Mouse (Mus musculus): ENCODE results near the gene Gtf3a.
A peak's percentile ranks its signal among the peaks of the same experiment; 100 is the strongest.

Gene Gtf3a

GRCm38 (mm10) chr5:146981376-146981775, 32.9 kb downstream of the Gtf3a start:
- no peak for DNase-seq (ENCODE audit: low read depth, low spot score)

GRCm38 (mm10) chr5:146983216-146983615, 34.8 kb downstream of the Gtf3a start:
- DNase-seq (ENCODE audit: low read depth, low spot score) = peak; percentile 60

GRCm38 (mm10) chr5:146985725-146986433, 37.4 kb downstream of the Gtf3a start:
- DNase-seq (ENCODE audit: low read depth, low spot score) = no peak

GRCm38 (mm10) chr5:146987588-146987987, 39.1 kb downstream of the Gtf3a start:
- no peak for DNase-seq (ENCODE audit: low read depth, low spot score)

- DNase-seq (ENCODE audit: low read depth, low spot score) = no peak
These were observed 40.6 kb downstream of the Gtf3a start for GRCm38 (mm10) chr5:146989051-146989450.

- no peak for DNase-seq (ENCODE audit: low read depth, low spot score)
These were observed 45.1 kb downstream of the Gtf3a start for GRCm38 (mm10) chr5:146993509-146993908.

GRCm38 (mm10) chr5:146994973-146995372, 46.5 kb downstream of the Gtf3a start:
- no peak for DNase-seq (ENCODE audit: low read depth, low spot score)

- DNase-seq (ENCODE audit: low read depth, low spot score) = no peak
These were observed 48.4 kb downstream of the Gtf3a start for GRCm38 (mm10) chr5:146996812-146997211.

GRCm38 (mm10) chr5:146998802-146999201, 50.3 kb downstream of the Gtf3a start:
- no peak for DNase-seq (ENCODE audit: low read depth, low spot score)

- peak; percentile 34 for DNase-seq (ENCODE audit: low read depth, low spot score)
These were observed 52.9 kb downstream of the Gtf3a start for GRCm38 (mm10) chr5:147001312-147001711.

- no peak for DNase-seq (ENCODE audit: low read depth, low spot score)
These were observed 54.8 kb downstream of the Gtf3a start for GRCm38 (mm10) chr5:147003303-147003702.
